Mouse (Mus musculus): ENCODE measurements around the gene Gm20388. TPM values are rescaled to one million over a fixed set of nuclear protein-coding genes. Genes with fewer than 3 reads are reported as not detected.

The Gm20388 gene
- total RNA-seq, 2 experiments from 2014 or later = 1.9 to 2.0 TPM

- DNase-seq = no peak
Observed at GRCm38 (mm10) chr8:120012927-120013326, 102.3 kb downstream of the Gm20388 start.

GRCm38 (mm10) chr8:120014267-120015023 is 103.8 kb downstream of the Gm20388 start:
- no peak for DNase-seq

- no peak for DNase-seq
Observed at GRCm38 (mm10) chr8:120015916-120016315, 105.3 kb downstream of the Gm20388 start.

- DNase-seq = no peak
Observed at GRCm38 (mm10) chr8:120016424-120016823, 105.8 kb downstream of the Gm20388 start.

GRCm38 (mm10) chr8:120017349-120017748 is 106.7 kb downstream of the Gm20388 start:
- DNase-seq = no peak

GRCm38 (mm10) chr8:120017786-120018185 is 107.1 kb downstream of the Gm20388 start:
- DNase-seq = no peak

- no peak for DNase-seq
Observed at GRCm38 (mm10) chr8:120018379-120018778, 107.7 kb downstream of the Gm20388 start.

- DNase-seq = no peak
Observed at GRCm38 (mm10) chr8:120019297-120019696, 108.7 kb downstream of the Gm20388 start.

GRCm38 (mm10) chr8:120020298-120020697 is 109.7 kb downstream of the Gm20388 start:
- no peak for DNase-seq

- DNase-seq = no peak
Observed at GRCm38 (mm10) chr8:120026199-120026598, 115.6 kb downstream of the Gm20388 start.

GRCm38 (mm10) chr8:120026991-120027390 is 116.3 kb downstream of the Gm20388 start:
- DNase-seq = no peak

GRCm38 (mm10) chr8:120030447-120030846 is 119.8 kb downstream of the Gm20388 start:
- peak; percentile 35 for DNase-seq

GRCm38 (mm10) chr8:120032549-120033208 is 122.0 kb downstream of the Gm20388 start:
- DNase-seq = no peak

GRCm38 (mm10) chr8:120034471-120034870 is 123.8 kb downstream of the Gm20388 start:
- no peak for DNase-seq

GRCm38 (mm10) chr8:120036111-120036510 is 125.5 kb downstream of the Gm20388 start:
- peak; percentile 40 for DNase-seq

- no peak for DNase-seq
Observed at GRCm38 (mm10) chr8:120036578-120036977, 125.9 kb downstream of the Gm20388 start.

GRCm38 (mm10) chr8:120037199-120037598 is 126.6 kb downstream of the Gm20388 start:
- peak; percentile 36 for DNase-seq

- DNase-seq = no peak
Observed at GRCm38 (mm10) chr8:120037611-120038010, 127.0 kb downstream of the Gm20388 start.

- DNase-seq = no peak
Observed at GRCm38 (mm10) chr8:120038741-120039140, 128.1 kb downstream of the Gm20388 start.

GRCm38 (mm10) chr8:120039313-120039919 is 128.8 kb downstream of the Gm20388 start:
- no peak for DNase-seq

- DNase-seq = peak; percentile 48
Observed at GRCm38 (mm10) chr8:120040861-120041260, 130.2 kb downstream of the Gm20388 start.

- DNase-seq = no peak
Observed at GRCm38 (mm10) chr8:120042542-120043312, 132.1 kb downstream of the Gm20388 start.
